Mouse (Mus musculus) spleen, adult 2 months (tissue): ENCODE results near the gene Arpc1b. TPM values are rescaled to one million over a fixed set of nuclear protein-coding genes. Genes with fewer than 3 reads are reported as not detected.

Experiments
- DNase-seq, 2 experiments: peaks; one replicate each; pipeline versions ENCODE4 v3.0.0 to v3.0.0-alpha.2; 2012 to 2021; ENCODE audit warnings: low spot score in 2 of 2, low read depth in 1 of 2
- H3K27ac ChIP-seq: fragments of 200-500 bp; 2 replicates; pipeline ENCODE4 v1.5.1; 2012; ENCODE audit warnings: low read length, inconsistent platforms; ENCODE audit not compliant: insufficient read depth
- H3K27me3 ChIP-seq: fragments of 200-500 bp; 2 replicates; pipeline ENCODE4 v1.6.1; 2012; ENCODE audit warnings: mild to moderate bottlenecking, moderate library complexity, low read length, inconsistent platforms; ENCODE audit not compliant: control insufficient read depth, insufficient read depth
- H3K36me3 ChIP-seq: fragments of 200-500 bp; 2 replicates; pipeline ENCODE4 v1.6.1; 2012; ENCODE audit warnings: mild to moderate bottlenecking, low read length, inconsistent platforms; ENCODE audit not compliant: control insufficient read depth, insufficient read depth
- H3K4me1 ChIP-seq: fragments of 200-500 bp; 2 replicates; pipeline ENCODE4 v1.6.1; 2011; ENCODE audit warnings: inconsistent platforms; ENCODE audit not compliant: control insufficient read depth, insufficient read depth, insufficient read length
- H3K4me3 ChIP-seq: fragments of 200-500 bp; 2 replicates; pipeline ENCODE4 v1.5.1; 2011; ENCODE audit warnings: mild to moderate bottlenecking, inconsistent platforms; ENCODE audit not compliant: insufficient read depth, insufficient read length; ENCODE audit errors: extremely low read depth
- CTCF ChIP-seq: fragments of 200-500 bp; IDR thresholded peaks from 2 replicates; pipeline ENCODE4 v1.5.1; 2011; ENCODE audit warnings: mild to moderate bottlenecking, inconsistent platforms; ENCODE audit not compliant: insufficient read depth, insufficient read length, insufficient replicate concordance; ENCODE audit errors: extremely low read depth
- POLR2A ChIP-seq: fragments of 200-500 bp; IDR thresholded peaks from 2 replicates; pipeline ENCODE4 v1.6.1; 2011; ENCODE audit warnings: low read depth, low read length, inconsistent platforms
- WGBS: fragments of 180-500 bp; shearing (Covaris S2); methylation state at CpG from one replicate; pipeline ENCODE4 v1.1.7; 2018; 5-methylcytosine and 5-hydroxymethylcytosine counted together
- polyA plus RNA-seq: library from polyadenylated mRNA; depleted of rRNA; stranded (reverse); fragments of >200 nt; gene quantifications from 2 replicates; pipeline ENCODE4 v1.2.3, GENCODE M21; 2012

The Arpc1b gene
- polyA plus RNA-seq, 1 experiment, result 780 TPM

GRCm38 (mm10) chr5:145149294-145149693 lies 35.3 kb downstream of the Arpc1b start:
- Histone ChIP-seq H3K36me3 (peaks cover 62% of the 10 kb centered on the region), H3K27me3 (no peaks in the 10 kb centered on the region), H3K4me1 (no peaks in the 10 kb centered on the region), H3K4me3 (no peak overlapping the region), H3K27ac (no peak overlapping the region)
- TF ChIP-seq CTCF (no peak), POLR2A (no peak)
- WGBS, result 86% methylated on average over 6 of the region's 6 CpGs
- DNase-seq, result no peak

DNA sequence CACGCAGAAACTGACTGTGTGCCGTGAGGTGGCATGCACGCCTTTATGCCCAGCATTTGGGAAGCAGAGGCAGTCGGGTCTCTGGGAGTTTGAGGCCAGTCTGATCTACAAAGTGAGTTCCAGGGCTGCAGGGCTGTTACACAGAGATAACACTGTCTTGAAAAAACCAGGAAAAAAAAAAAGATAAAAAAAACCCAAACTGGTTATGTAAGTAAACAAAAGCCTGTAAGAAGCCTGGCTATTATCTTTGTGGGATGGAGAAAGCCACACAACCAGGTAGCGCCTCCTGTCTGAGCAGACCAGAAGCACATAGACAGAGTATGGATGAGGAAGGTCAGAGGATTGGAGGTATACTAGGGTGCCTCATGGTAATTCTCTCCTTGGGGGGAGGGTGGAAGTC lies 38.7 kb downstream of the Arpc1b start:
- peaks cover 57% of the 10 kb centered on the region for H3K36me3 ChIP-seq
- no peak overlapping the region for H3K27ac ChIP-seq
- DNase-seq, result no peak
- H3K27me3 ChIP-seq, result no peaks in the 10 kb centered on the region
- H3K4me3 ChIP-seq, result no peak overlapping the region
- WGBS, result 87% methylated on average over 5 of the region's 5 CpGs
- no peaks in the 10 kb centered on the region for H3K4me1 ChIP-seq
- no peak for TF ChIP-seq POLR2A
- TF ChIP-seq CTCF, result no peak

DNA sequence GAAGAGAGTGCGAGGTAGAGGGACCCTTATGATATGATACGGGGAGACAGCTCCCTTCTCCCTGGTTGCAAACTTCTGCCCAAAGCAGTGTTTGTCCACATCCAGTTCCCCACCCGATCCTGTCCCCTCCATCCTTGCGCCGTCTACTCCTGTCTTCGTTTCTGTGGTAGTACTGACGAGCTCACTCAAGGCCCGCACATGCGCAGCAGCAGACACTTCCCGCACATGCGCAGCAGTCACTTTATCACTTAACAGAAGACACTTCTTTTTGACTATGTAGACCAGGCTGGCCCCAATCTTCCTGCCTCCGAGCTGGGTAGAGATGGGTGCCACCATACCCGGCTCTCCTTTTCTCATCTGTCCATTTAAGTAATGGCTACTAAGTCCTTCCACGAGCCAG lies 47.3 kb downstream of the Arpc1b start:
- Histone ChIP-seq H3K36me3 (peaks cover 30% of the 10 kb centered on the region), H3K27me3 (no peaks in the 10 kb centered on the region), H3K27ac (no peak overlapping the region), H3K4me1 (peaks cover 5% of the 10 kb centered on the region; the same call in 1 of the 2 replicates), H3K4me3 (no peak overlapping the region)
- TF ChIP-seq CTCF, result no peak
- TF ChIP-seq POLR2A, result no peak
- no peak for DNase-seq
- 96% methylated on average over 14 of the region's 14 CpGs for WGBS

DNA sequence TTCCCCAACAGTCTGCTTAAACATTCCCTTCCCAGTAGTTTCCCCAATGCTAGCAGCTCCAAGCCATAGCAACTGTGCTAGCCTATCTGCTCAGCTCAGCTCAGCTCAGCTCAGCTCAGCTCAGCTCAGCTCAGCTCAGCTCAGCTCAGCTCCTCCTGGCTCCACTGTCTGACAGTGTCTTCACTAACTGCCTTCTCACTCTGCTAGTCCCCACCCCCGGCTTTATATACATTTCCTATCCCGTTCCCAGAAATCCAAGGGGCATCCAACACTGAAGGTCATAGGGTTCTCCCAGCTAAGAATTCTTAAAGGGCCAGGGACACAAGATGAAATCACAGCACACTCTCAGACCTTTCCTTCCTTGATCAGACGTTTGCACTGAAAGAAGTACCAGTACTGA lies 50.7 kb downstream of the Arpc1b start:
- H3K4me1 ChIP-seq, result peaks cover 9% of the 10 kb centered on the region; the same call in 1 of the 2 replicates
- peaks cover 14% of the 10 kb centered on the region for H3K36me3 ChIP-seq
- 87% methylated on average over 3 of the region's 3 CpGs for WGBS
- H3K4me3 ChIP-seq, result no peak overlapping the region
- no peaks in the 10 kb centered on the region for H3K27me3 ChIP-seq
- no peak overlapping the region for H3K27ac ChIP-seq
- TF ChIP-seq POLR2A (no peak), CTCF (no peak)
- DNase-seq, result no peak

DNA sequence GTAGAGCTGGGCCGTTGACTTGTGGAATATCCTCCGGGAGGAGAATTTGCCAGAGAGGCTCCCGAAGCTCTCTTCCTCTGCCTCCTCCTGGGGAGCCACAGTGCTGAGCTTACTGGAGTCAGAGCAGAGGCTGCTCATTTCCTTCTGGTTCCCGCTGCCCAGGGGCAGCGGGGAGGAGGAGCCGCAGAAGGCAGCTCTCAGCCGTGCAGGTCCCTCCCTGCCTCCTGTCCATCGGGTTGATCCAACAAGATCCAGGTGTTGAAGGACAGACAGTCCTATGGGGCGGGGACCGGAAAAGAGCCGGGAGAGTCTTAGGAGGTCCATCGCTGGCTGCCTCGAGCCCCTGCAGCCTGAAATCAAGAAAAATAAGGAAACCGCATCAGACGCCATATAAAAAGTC lies 51.2 kb downstream of the Arpc1b start:
- no peak overlapping the region for H3K4me3 ChIP-seq
- TF ChIP-seq CTCF, result no peak
- no peak for TF ChIP-seq POLR2A
- peaks cover 9% of the 10 kb centered on the region; the same call in 1 of the 2 replicates for H3K4me1 ChIP-seq
- no peaks in the 10 kb centered on the region for H3K27me3 ChIP-seq
- WGBS, result 89% methylated on average over 15 of the region's 15 CpGs
- H3K27ac ChIP-seq, result no peak overlapping the region
- DNase-seq, result no peak
- peaks cover 12% of the 10 kb centered on the region for H3K36me3 ChIP-seq

- under 1% methylated on average over 51 of the region's 51 CpGs for WGBS
- peaks cover 9% of the 10 kb centered on the region for H3K36me3 ChIP-seq
- peak within 1 kb of the TSS; percentile 84 for H3K4me3 ChIP-seq
- DNase-seq, result peak; percentile 95 to 98
- peaks cover 9% of the 10 kb centered on the region; the same call in 1 of the 2 replicates for H3K4me1 ChIP-seq
- H3K27ac ChIP-seq, result peak within 1 kb of the TSS; percentile 70
- peak; percentile 57 for TF ChIP-seq POLR2A
- TF ChIP-seq CTCF, result no peak
- no peaks in the 10 kb centered on the region for H3K27me3 ChIP-seq
Observed at GRCm38 (mm10) chr5:145166536-145167305, 52.7 kb downstream of the Arpc1b start, which contains the start of the genes Ptcd1 and Cpsf4. Ptcd1 (minus strand) TSS chr5:145167108. Cpsf4 (plus strand) TSS chr5:145167213.

GRCm38 (mm10) chr5:145167306-145167661 lies 53.3 kb downstream of the Arpc1b start:
- Histone ChIP-seq H3K4me3 (peak overlapping the region; percentile 84), H3K27ac (peak overlapping the region; percentile 70), H3K27me3 (no peaks in the 10 kb centered on the region), H3K4me1 (peaks cover 9% of the 10 kb centered on the region; the same call in 1 of the 2 replicates), H3K36me3 (peaks cover 10% of the 10 kb centered on the region)
- no peak for DNase-seq
- WGBS, result under 1% methylated on average over 28 of the region's 28 CpGs
- no peak for TF ChIP-seq POLR2A
- TF ChIP-seq CTCF, result no peak
